Mouse (Mus musculus): ENCODE data around the gene Gm9044. TPM values are rescaled to one million over a fixed set of nuclear protein-coding genes. Genes with fewer than 3 reads are reported as not detected.
"Not testable (repeated sequence)": the region's sequence is repeated elsewhere in the genome, so short reads cannot be mapped to it uniquely, and the experiment has no call there.

The Gm9044 gene
- polyA plus RNA-seq (2012; rRNA removed), result not detected in 2 replicates

GRCm38 (mm10) chr10:118332308-118332707, at the start of gene Gm9044:
Gene Gm9044, minus strand, starts transcription at chr10:118332408.
- not testable (repeated sequence) for DNase-seq (ENCODE audit: low spot score)

GRCm38 (mm10) chr10:118370443-118370842, 38.2 kb upstream of the Gm9044 start:
- peak; percentile 41 for DNase-seq (ENCODE audit: low spot score)

GRCm38 (mm10) chr10:118369518-118369917, 37.3 kb upstream of the Gm9044 start:
- DNase-seq (ENCODE audit: low spot score), result no peak

- DNase-seq (ENCODE audit: low spot score), result not testable (repeated sequence)
Measured at GRCm38 (mm10) chr10:118354005-118354404, 21.8 kb upstream of the Gm9044 start, which contains the start of gene Gm9049. Gene Gm9049, minus strand, starts transcription at chr10:118354105.

GRCm38 (mm10) chr10:118348579-118348978, 16.4 kb upstream of the Gm9044 start, which contains the start of gene Gm9048:
Gene Gm9048, minus strand, starts transcription at chr10:118348679.
- not testable (repeated sequence) for DNase-seq (ENCODE audit: low spot score)

GRCm38 (mm10) chr10:118343155-118343554, 10.9 kb upstream of the Gm9044 start, which contains the start of gene Gm9046:
Gene Gm9046, minus strand, starts transcription at chr10:118343255.
- DNase-seq (ENCODE audit: low spot score), result not testable (repeated sequence)

GRCm38 (mm10) chr10:118337731-118338130, 5.5 kb upstream of the Gm9044 start, which contains the start of gene Gm9045:
Gene Gm9045, minus strand, starts transcription at chr10:118337831.
- not testable (repeated sequence) for DNase-seq (ENCODE audit: low spot score)

- not testable (repeated sequence) for DNase-seq (ENCODE audit: low spot score)
Measured at GRCm38 (mm10) chr10:118326869-118327268, 5.3 kb downstream of the Gm9044 start, which contains the start of gene Gm9040. Gene Gm9040, minus strand, starts transcription at chr10:118326969.

GRCm38 (mm10) chr10:118319024-118319423, 13.2 kb downstream of the Gm9044 start:
- DNase-seq (ENCODE audit: low spot score), result no peak

- not testable (repeated sequence) for DNase-seq (ENCODE audit: low spot score)
Measured at GRCm38 (mm10) chr10:118302133-118302532, 30.1 kb downstream of the Gm9044 start.

- DNase-seq (ENCODE audit: low spot score), result no peak
Measured at GRCm38 (mm10) chr10:118294938-118295337, 37.3 kb downstream of the Gm9044 start, which contains the start of gene Iltifb. Gene Iltifb, minus strand, starts transcription at chr10:118295038.

GRCm38 (mm10) chr10:118283016-118283415, 49.2 kb downstream of the Gm9044 start:
- DNase-seq (ENCODE audit: low spot score), result not testable (repeated sequence)

- DNase-seq (ENCODE audit: low spot score), result not testable (repeated sequence)
Measured at GRCm38 (mm10) chr10:118282565-118282964, 49.6 kb downstream of the Gm9044 start.

Other genes starting within 250 kb of the Gm9044 start
- 8.7 and 10.7 TPM in 2 replicates for gene Mdm1, start 190.6 kb downstream of the Gm9044 start, polyA plus RNA-seq (2012; rRNA removed)
- not detected in 2 replicates for gene Il22, start 127.5 kb downstream of the Gm9044 start, polyA plus RNA-seq (2012; rRNA removed)
- 0.03 TPM in 2 replicates for gene Gm32717, start 91.6 kb downstream of the Gm9044 start, polyA plus RNA-seq (2012; rRNA removed)
- gene Gm32802, start 73.7 kb downstream of the Gm9044 start, polyA plus RNA-seq (2012; rRNA removed), result 0.03 TPM in 2 replicates
- gene Iltifb, start 37.4 kb downstream of the Gm9044 start, polyA plus RNA-seq (2012; rRNA removed), result not detected in 2 replicates
- gene Gm9040, start 5.4 kb downstream of the Gm9044 start, polyA plus RNA-seq (2012; rRNA removed), result not detected in 2 replicates
- gene Gm9045, start 5.4 kb upstream of the Gm9044 start, polyA plus RNA-seq (2012; rRNA removed), result 0.06 TPM in 1 of 2 replicates, not detected in the other
- gene Gm9046, start 10.8 kb upstream of the Gm9044 start, polyA plus RNA-seq (2012; rRNA removed), result not detected in 2 replicates
- gene Gm9048, start 16.3 kb upstream of the Gm9044 start, polyA plus RNA-seq (2012; rRNA removed), result not detected in 2 replicates
- gene Gm9049, start 21.7 kb upstream of the Gm9044 start, polyA plus RNA-seq (2012; rRNA removed), result 0.06 TPM in 1 of 2 replicates, not detected in the other
- 0.25 and 0.60 TPM in 2 replicates for gene Ifng, start 108.6 kb upstream of the Gm9044 start, polyA plus RNA-seq (2012; rRNA removed)

Data from urinary bladder, adult 2 months (tissue).